Mouse (Mus musculus) kidney, postnatal 0 days (tissue): ENCODE data around the gene Creld1. TPM values are rescaled to one million over a fixed set of nuclear protein-coding genes. Genes with fewer than 3 reads are reported as not detected.

Experiments used
- ATAC-seq: fragments of 200-750 bp; cut with Nextera tagmentation; replicated peaks from 2 replicates; pipeline ENCODE4 v1.8.0; 2017; ENCODE audit warnings: low read depth, moderate number of reproducible peaks, moderate TSS enrichment, moderate library complexity; ENCODE audit not compliant: low FRiP score
- DNase-seq: peaks from one replicate; pipeline ENCODE4 v3.0.0-alpha.2; 2016; ENCODE audit warnings: low spot score
- H3K27ac ChIP-seq: fragments of 300-500 bp; sonication (generic); 2 replicates; pipeline ENCODE4 v1.5.1; 2014; ENCODE audit warnings: mild to moderate bottlenecking
- H3K27me3 ChIP-seq: fragments of 300-500 bp; sonication (generic); 2 replicates; pipeline ENCODE4 v1.6.1; 2014; ENCODE audit warnings: low read length, mixed read lengths; ENCODE audit not compliant: insufficient read depth
- H3K36me3 ChIP-seq: fragments of 300-500 bp; sonication (generic); 2 replicates; pipeline ENCODE4 v1.6.1; 2014; ENCODE audit warnings: low read length, mixed read lengths; ENCODE audit not compliant: insufficient read depth
- H3K4me1 ChIP-seq: fragments of 300-500 bp; sonication (generic); replicated peaks from 2 replicates; pipeline ENCODE4 v1.6.1; 2014; ENCODE audit warnings: antibody characterized with exemption, low read length, mixed read lengths; ENCODE audit not compliant: insufficient read depth
- H3K4me2 ChIP-seq: fragments of 300-500 bp; sonication (generic); 2 replicates; pipeline ENCODE4 v1.6.1; 2014; ENCODE audit warnings: mild to moderate bottlenecking, low read length, moderate library complexity, mixed read lengths
- H3K4me3 ChIP-seq: fragments of 300-500 bp; sonication (generic); replicated peaks from 2 replicates; pipeline ENCODE4 v1.5.1; 2014; ENCODE audit warnings: low read depth, low read length
- H3K9ac ChIP-seq: fragments of 300-500 bp; sonication (generic); 2 replicates; pipeline ENCODE4 v1.6.1; 2014; ENCODE audit warnings: low read depth, low read length
- H3K9me3 ChIP-seq: fragments of 300-500 bp; sonication (generic); replicated peaks from 2 replicates; pipeline ENCODE4 v1.6.1; 2016; ENCODE audit warnings: low read length, inconsistent platforms, mixed read lengths
- CTCF ChIP-seq: IDR thresholded peaks from 2 replicates; pipeline ENCODE4 v1.5.1; 2016; ENCODE audit warnings: antibody characterized with exemption, low read depth, mild to moderate bottlenecking, moderate library complexity
- WGBS: fragments of 180-500 bp; shearing (Covaris S2); extraction: QIAGEN DNeasy Blood & Tissue Kit; methylation state at CpG from one replicate; pipeline ENCODE4 v1.1.7; 2014; 5-methylcytosine and 5-hydroxymethylcytosine counted together
- polyA plus RNA-seq: library from polyadenylated mRNA; unstranded; fragments of >200 nt; fragmentation: Nextera tagmentation; extraction: Ambion mirVana; gene quantifications from 2 replicates; pipeline ENCODE4 v1.2.1, GENCODE M21; 2015

Creld1 gene
- polyA plus RNA-seq, 1 experiment from 2014 or later, result 25.7 TPM

GRCm38 (mm10) chr6:113508947-113509280 is 25.8 kb downstream of the Creld1 start:
- no peak overlapping the region for H3K27ac ChIP-seq
- peaks cover 15% of the 10 kb centered on the region; the same call in 1 of the 2 replicates for H3K36me3 ChIP-seq
- no peaks in the 10 kb centered on the region for H3K27me3 ChIP-seq
- no peak for DNase-seq
- no peaks in the 10 kb centered on the region for H3K9me3 ChIP-seq
- H3K4me3 ChIP-seq, result no peak overlapping the region
- no peak for ATAC-seq
- no peak overlapping the region for H3K9ac ChIP-seq
- no peaks in the 10 kb centered on the region for H3K4me1 ChIP-seq
- TF ChIP-seq CTCF, result no peak
- no peak overlapping the region for H3K4me2 ChIP-seq
- WGBS, result 50% methylated on average over 5 of the region's 5 CpGs

GRCm38 (mm10) chr6:113513944-113514343 is 30.8 kb downstream of the Creld1 start:
- Histone ChIP-seq H3K9ac (no peak overlapping the region), H3K4me3 (no peak overlapping the region), H3K36me3 (peaks cover 62% of the 10 kb centered on the region), H3K4me1 (no peaks in the 10 kb centered on the region), H3K27ac (no peak overlapping the region), H3K4me2 (no peak overlapping the region), H3K27me3 (no peaks in the 10 kb centered on the region), H3K9me3 (no peaks in the 10 kb centered on the region)
- WGBS, result 88% methylated on average over 6 of the region's 6 CpGs
- ATAC-seq (no peak), DNase-seq (no peak)
- TF ChIP-seq CTCF, result no peak

- peaks cover 68% of the 10 kb centered on the region for H3K36me3 ChIP-seq
- ATAC-seq, result no peak
- H3K4me3 ChIP-seq, result no peak overlapping the region
- no peak overlapping the region for H3K9ac ChIP-seq
- H3K4me2 ChIP-seq, result no peak overlapping the region
- no peak overlapping the region for H3K27ac ChIP-seq
- no peaks in the 10 kb centered on the region for H3K27me3 ChIP-seq
- WGBS, result 100% methylated on average over 3 of the region's 3 CpGs
- no peak for DNase-seq
- H3K4me1 ChIP-seq, result no peaks in the 10 kb centered on the region
- no peak for TF ChIP-seq CTCF
- H3K9me3 ChIP-seq, result no peaks in the 10 kb centered on the region
These were observed 31.5 kb downstream of the Creld1 start for GRCm38 (mm10) chr6:113514600-113514999.

- H3K27me3 ChIP-seq, result no peaks in the 10 kb centered on the region
- no peak for TF ChIP-seq CTCF
- no peak for DNase-seq
These were observed 34.5 kb downstream of the Creld1 start for GRCm38 (mm10) chr6:113517434-113518080.

GRCm38 (mm10) chr6:113522310-113522709 is 39.2 kb downstream of the Creld1 start:
- Histone ChIP-seq H3K9me3 (no peaks in the 10 kb centered on the region), H3K36me3 (peaks cover 50% of the 10 kb centered on the region), H3K27me3 (no peaks in the 10 kb centered on the region), H3K4me2 (no peak overlapping the region), H3K4me3 (no peak overlapping the region), H3K9ac (no peak overlapping the region), H3K27ac (no peak overlapping the region), H3K4me1 (no peaks in the 10 kb centered on the region)
- ATAC-seq, result no peak
- 86% methylated on average over 1 of the region's 1 CpGs for WGBS
- no peak for TF ChIP-seq CTCF
- no peak for DNase-seq

More at GRCm38 (mm10) chr6:113517434-113518080, 34.5 kb downstream of the Creld1 start:
- Histone ChIP-seq H3K4me1 (no peaks in the 10 kb centered on the region), H3K4me2 (no peak overlapping the region), H3K27ac (no peak overlapping the region), H3K36me3 (peaks cover 77% of the 10 kb centered on the region), H3K4me3 (no peak overlapping the region), H3K9ac (no peak overlapping the region), H3K9me3 (no peaks in the 10 kb centered on the region)
- ATAC-seq, result no peak
- 98% methylated on average over 8 of the region's 8 CpGs for WGBS

- H3K4me3 ChIP-seq, result no peak overlapping the region
- no peaks in the 10 kb centered on the region for H3K27me3 ChIP-seq
- no peak for TF ChIP-seq CTCF
- 75% methylated on average over 8 of the region's 8 CpGs for WGBS
- H3K4me1 ChIP-seq, result no peaks in the 10 kb centered on the region
- H3K9ac ChIP-seq, result no peak overlapping the region
- H3K4me2 ChIP-seq, result no peak overlapping the region
- H3K36me3 ChIP-seq, result peaks cover 40% of the 10 kb centered on the region
- H3K27ac ChIP-seq, result no peak overlapping the region
- no peak for ATAC-seq
- no peaks in the 10 kb centered on the region for H3K9me3 ChIP-seq
- DNase-seq, result no peak
These were observed 40.3 kb downstream of the Creld1 start for GRCm38 (mm10) chr6:113523420-113523819.
